Mouse (Mus musculus) intestine, embryonic 16.5 days (tissue): ENCODE data around the gene Flywch1. TPM values are rescaled to one million over a fixed set of nuclear protein-coding genes. Genes with fewer than 3 reads are reported as not detected.

Experiments used
- ATAC-seq: fragments of 200-750 bp; cut with Nextera tagmentation; 2 replicates; pipeline ENCODE4 v1.8.0; 2017; ENCODE audit warnings: moderate TSS enrichment, moderate library complexity
- H3K27ac ChIP-seq: fragments of 300-500 bp; sonication (generic); 2 replicates; pipeline ENCODE4 v1.5.1; 2014; ENCODE audit warnings: mild to moderate bottlenecking, low read length
- H3K27me3 ChIP-seq: fragments of 300-500 bp; sonication (generic); replicated peaks from 2 replicates; pipeline ENCODE4 v1.6.1; 2014; ENCODE audit warnings: low read length, control low read depth, mixed read lengths; ENCODE audit not compliant: control insufficient read depth, insufficient read depth
- H3K36me3 ChIP-seq: fragments of 300-500 bp; sonication (generic); 2 replicates; pipeline ENCODE4 v1.6.1; 2014; ENCODE audit warnings: low read length, control low read depth; ENCODE audit not compliant: control insufficient read depth, insufficient read depth
- H3K4me1 ChIP-seq: fragments of 300-500 bp; sonication (generic); 2 replicates; pipeline ENCODE4 v1.6.1; 2014; ENCODE audit warnings: low read length, control low read depth, mixed read lengths; ENCODE audit not compliant: control insufficient read depth, insufficient read depth
- H3K4me2 ChIP-seq: fragments of 300-500 bp; sonication (generic); 2 replicates; pipeline ENCODE4 v1.6.1; 2014; ENCODE audit warnings: low read depth, low read length, control low read depth
- H3K4me3 ChIP-seq: fragments of 300-500 bp; sonication (generic); 2 replicates; pipeline ENCODE4 v1.5.1; 2014; ENCODE audit warnings: mild to moderate bottlenecking, low read length
- H3K9ac ChIP-seq: fragments of 300-500 bp; sonication (generic); 2 replicates; pipeline ENCODE4 v1.6.1; 2014; ENCODE audit warnings: low read depth, low read length
- H3K9me3 ChIP-seq: fragments of 300-500 bp; sonication (generic); 2 replicates; pipeline ENCODE4 v1.6.1; 2016; ENCODE audit warnings: low read length, control low read depth; ENCODE audit not compliant: control insufficient read depth
- WGBS: fragments of 180-500 bp; shearing (Covaris S2); extraction: QIAGEN DNeasy Blood & Tissue Kit; methylation state at CpG from one replicate; pipeline ENCODE4 v1.1.7; 2014; 5-methylcytosine and 5-hydroxymethylcytosine counted together
- polyA plus RNA-seq: library from polyadenylated mRNA; unstranded; fragments of >200 nt; fragmentation: Nextera tagmentation; extraction: Ambion mirVana; gene quantifications from 2 replicates; pipeline ENCODE4 v1.2.1, GENCODE M21; 2015

Gene Flywch1
- 44.5 and 44.9 TPM in 2 replicates for polyA plus RNA-seq

DNA sequence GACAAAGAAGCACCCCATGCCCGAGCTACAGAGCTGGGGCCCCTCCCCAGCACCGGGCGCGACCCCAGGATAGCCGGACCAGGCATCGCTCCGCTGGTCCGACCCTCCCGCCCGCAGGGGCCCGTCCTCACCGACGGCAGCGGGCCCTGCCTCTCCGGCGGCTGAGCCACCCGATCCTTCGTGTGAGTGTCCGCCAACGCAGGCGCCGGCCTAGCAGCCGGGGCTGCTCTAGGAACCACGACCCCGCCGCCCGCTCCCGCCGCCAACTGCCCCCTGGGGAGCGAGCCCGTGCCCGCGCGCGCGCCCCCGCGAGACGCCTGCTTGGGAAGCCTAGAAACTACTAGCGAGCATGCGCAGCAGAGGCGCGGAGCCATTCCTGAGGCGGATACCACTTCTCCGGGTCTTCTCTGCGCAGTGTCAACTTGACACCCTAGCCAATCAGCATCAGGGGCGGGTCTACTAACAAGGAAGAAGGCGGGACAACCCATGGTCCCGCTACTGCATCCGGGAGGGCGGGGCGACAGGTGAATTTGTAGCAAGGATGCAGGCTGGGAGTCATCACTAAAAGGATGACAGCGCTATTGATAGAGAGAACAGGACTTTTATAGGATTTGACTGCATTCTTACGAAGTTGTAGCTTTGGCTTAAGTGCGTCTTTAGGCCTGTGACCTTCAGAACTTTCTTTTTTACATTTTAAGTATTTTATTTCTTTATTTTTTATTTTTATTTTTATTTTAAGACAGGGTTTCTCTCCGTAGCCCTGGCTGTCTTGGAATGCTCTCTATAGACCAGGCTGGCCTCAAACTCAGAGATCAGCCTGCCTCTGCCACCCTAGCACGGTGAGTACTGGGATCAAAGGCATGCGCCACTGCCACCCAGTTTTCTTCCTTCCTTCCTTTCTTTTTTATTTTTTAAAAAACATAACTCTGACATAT lies at the start of gene Flywch1:
TSS of gene Flywch1 (minus strand) at position 319 of the 935 bp plus-strand sequence.
- H3K4me2 ChIP-seq, result peak within 1 kb of the TSS; percentile 72
- no peaks in the 10 kb centered on the region for H3K27me3 ChIP-seq
- H3K4me1 ChIP-seq, result peaks cover 6% of the 10 kb centered on the region; the same call in 1 of the 2 replicates
- WGBS, result 3% methylated on average over 58 of the region's 58 CpGs
- H3K27ac ChIP-seq, result peak within 1 kb of the TSS; percentile 42
- peak within 1 kb of the TSS; percentile 83 for H3K4me3 ChIP-seq
- peak within 1 kb of the TSS; percentile 88 for H3K9ac ChIP-seq
- H3K9me3 ChIP-seq, result no peaks in the 10 kb centered on the region
- no peaks in the 10 kb centered on the region for H3K36me3 ChIP-seq
- peak; percentile 98 for ATAC-seq

DNA sequence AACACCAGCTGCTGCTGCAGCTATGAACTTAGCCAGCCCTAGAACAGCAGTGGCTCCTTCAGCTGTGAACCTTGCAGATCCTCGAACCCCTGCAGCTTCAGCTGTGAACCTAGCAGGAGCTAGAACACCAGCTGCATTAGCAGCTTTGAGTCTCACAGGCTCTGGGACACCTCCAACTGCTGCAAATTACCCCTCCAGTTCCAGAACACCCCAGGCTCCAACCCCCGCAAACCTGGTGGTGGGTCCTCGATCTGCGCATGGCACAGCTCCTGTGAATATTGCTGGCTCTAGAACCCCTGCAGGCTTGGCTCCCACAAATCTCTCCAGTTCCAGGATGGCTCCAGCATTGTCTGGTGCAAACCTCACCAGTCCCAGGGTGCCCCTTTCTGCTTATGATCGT lies 49.3 kb upstream of the Flywch1 start:
- no peak overlapping the region for H3K27ac ChIP-seq
- no peak for ATAC-seq
- peaks cover 11% of the 10 kb centered on the region for H3K9me3 ChIP-seq
- H3K36me3 ChIP-seq, result peaks cover 75% of the 10 kb centered on the region
- H3K9ac ChIP-seq, result no peak overlapping the region
- WGBS, result 95% methylated on average over 5 of the region's 5 CpGs
- H3K4me3 ChIP-seq, result no peak overlapping the region
- no peaks in the 10 kb centered on the region for H3K4me1 ChIP-seq
- H3K4me2 ChIP-seq, result no peak overlapping the region
- no peaks in the 10 kb centered on the region for H3K27me3 ChIP-seq

DNA sequence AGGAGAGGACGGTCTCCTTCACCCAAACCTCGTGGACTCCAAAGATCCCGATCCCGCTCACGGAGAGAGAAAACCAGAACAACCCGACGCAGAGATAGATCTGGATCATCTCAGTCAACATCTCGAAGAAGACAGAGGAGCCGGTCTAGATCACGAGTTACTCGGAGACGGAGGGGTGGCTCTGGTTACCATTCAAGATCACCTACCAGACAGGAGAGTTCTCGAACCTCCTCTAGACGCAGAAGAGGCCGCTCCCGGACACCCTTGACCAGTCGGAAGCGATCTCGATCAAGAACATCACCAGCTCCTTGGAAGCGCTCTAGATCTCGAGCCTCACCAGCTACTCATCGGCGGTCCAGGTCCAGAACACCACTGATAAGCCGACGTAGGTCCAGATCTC lies 47.8 kb upstream of the Flywch1 start:
- peaks cover 83% of the 10 kb centered on the region for H3K36me3 ChIP-seq
- H3K9me3 ChIP-seq, result peaks cover 11% of the 10 kb centered on the region
- no peak overlapping the region for H3K9ac ChIP-seq
- 97% methylated on average over 25 of the region's 25 CpGs for WGBS
- no peak overlapping the region for H3K27ac ChIP-seq
- H3K27me3 ChIP-seq, result no peaks in the 10 kb centered on the region
- no peak overlapping the region for H3K4me2 ChIP-seq
- no peak overlapping the region for H3K4me3 ChIP-seq
- no peaks in the 10 kb centered on the region for H3K4me1 ChIP-seq
- ATAC-seq, result no peak

DNA sequence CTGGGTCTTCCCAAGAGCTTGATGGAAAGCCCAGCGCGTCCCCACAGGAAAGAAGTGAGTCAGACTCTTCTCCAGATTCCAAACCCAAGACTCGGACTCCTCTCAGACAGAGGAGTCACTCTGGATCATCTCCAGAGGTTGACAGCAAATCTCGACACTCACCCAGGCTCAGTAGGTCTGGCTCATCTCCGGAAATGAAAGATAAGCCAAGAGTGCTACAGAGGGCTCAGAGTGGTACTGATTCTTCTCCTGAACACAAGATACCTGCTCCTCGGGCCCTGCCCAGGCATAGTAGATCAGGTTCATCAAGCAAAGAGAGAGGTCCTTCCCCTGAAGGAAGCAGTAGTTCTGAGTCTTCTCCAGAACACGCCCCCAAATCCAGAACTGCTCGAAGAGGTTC lies 47.2 kb upstream of the Flywch1 start:
- no peaks in the 10 kb centered on the region for H3K27me3 ChIP-seq
- WGBS, result 99% methylated on average over 8 of the region's 8 CpGs
- H3K27ac ChIP-seq, result no peak overlapping the region
- H3K4me2 ChIP-seq, result no peak overlapping the region
- H3K36me3 ChIP-seq, result peaks cover 83% of the 10 kb centered on the region
- H3K4me1 ChIP-seq, result no peaks in the 10 kb centered on the region
- H3K4me3 ChIP-seq, result no peak overlapping the region
- peaks cover 11% of the 10 kb centered on the region for H3K9me3 ChIP-seq
- H3K9ac ChIP-seq, result no peak overlapping the region
- no peak for ATAC-seq

DNA sequence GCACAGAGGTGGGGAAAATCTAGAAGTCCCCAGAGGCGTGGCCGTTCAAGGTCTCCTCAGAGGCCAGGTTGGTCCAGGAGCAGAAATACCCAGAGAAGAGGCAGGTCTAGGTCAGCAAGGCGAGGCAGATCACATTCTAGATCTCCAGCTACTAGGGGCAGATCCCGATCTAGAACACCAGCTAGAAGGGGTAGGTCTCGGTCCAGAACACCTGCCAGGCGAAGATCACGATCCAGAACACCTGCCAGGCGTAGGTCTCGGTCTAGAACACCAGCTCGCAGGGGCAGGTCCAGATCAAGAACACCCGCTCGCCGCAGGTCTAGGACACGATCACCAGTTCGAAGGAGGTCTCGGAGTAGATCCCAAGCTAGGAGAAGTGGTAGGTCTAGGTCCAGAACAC lies 44.2 kb upstream of the Flywch1 start:
- H3K9me3 ChIP-seq, result peaks cover 11% of the 10 kb centered on the region
- H3K4me2 ChIP-seq, result no peak overlapping the region
- peaks cover 71% of the 10 kb centered on the region for H3K36me3 ChIP-seq
- H3K4me1 ChIP-seq, result no peaks in the 10 kb centered on the region
- no peak overlapping the region for H3K4me3 ChIP-seq
- no peak overlapping the region for H3K9ac ChIP-seq
- no peak for ATAC-seq
- no peak overlapping the region for H3K27ac ChIP-seq
- H3K27me3 ChIP-seq, result no peaks in the 10 kb centered on the region
- WGBS, result 98% methylated on average over 16 of the region's 16 CpGs

DNA sequence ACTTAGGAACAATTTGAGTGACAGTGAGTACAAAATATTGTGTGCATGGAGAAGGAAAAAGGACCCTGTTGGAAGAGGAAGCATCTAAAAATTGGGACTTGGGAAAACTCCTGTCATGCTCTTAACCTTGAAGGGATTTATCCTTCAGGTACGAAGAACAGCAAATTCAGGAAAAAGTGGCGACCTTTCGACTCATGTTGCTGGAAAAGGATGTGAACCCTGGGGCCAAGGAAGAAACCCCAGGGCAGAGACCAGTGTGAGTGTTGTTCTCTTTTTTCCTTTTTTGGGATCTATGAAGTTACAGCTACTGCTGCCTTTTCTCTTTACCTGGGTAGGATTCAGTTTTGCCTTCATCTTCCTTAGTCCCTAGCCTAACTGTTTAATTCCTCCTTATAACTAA lies 36.5 kb upstream of the Flywch1 start:
- H3K27me3 ChIP-seq, result no peaks in the 10 kb centered on the region
- H3K4me2 ChIP-seq, result no peak overlapping the region
- H3K4me1 ChIP-seq, result peaks cover 16% of the 10 kb centered on the region
- H3K4me3 ChIP-seq, result no peak overlapping the region
- 80% methylated on average over 3 of the region's 3 CpGs for WGBS
- H3K36me3 ChIP-seq, result peaks cover 20% of the 10 kb centered on the region
- H3K27ac ChIP-seq, result no peak overlapping the region
- H3K9me3 ChIP-seq, result no peaks in the 10 kb centered on the region
- no peak overlapping the region for H3K9ac ChIP-seq
- ATAC-seq, result no peak

DNA sequence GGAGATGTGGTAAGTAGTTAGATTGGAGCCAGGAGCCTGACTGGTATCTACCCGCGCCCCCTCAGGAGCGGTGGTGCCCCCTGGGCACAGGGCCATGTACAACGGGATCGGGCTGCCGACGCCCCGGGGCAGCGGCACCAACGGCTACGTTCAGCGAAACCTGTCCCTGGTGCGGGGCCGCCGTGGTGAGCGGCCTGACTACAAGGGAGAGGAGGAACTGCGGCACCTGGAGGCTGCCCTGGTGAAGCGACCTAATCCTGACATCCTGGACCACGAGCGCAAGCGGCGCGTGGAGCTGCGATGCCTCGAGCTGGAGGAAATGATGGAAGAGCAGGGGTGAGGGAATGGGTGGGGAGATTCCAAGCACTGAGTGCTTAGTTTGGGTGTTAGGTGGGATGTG lies 35.5 kb upstream of the Flywch1 start:
- no peak for ATAC-seq
- H3K27ac ChIP-seq, result no peak overlapping the region
- no peaks in the 10 kb centered on the region for H3K27me3 ChIP-seq
- peaks cover 19% of the 10 kb centered on the region for H3K36me3 ChIP-seq
- H3K4me3 ChIP-seq, result no peak overlapping the region
- no peak overlapping the region for H3K9ac ChIP-seq
- peak overlapping the region; percentile 11 for H3K4me2 ChIP-seq
- H3K4me1 ChIP-seq, result peaks cover 16% of the 10 kb centered on the region
- no peaks in the 10 kb centered on the region for H3K9me3 ChIP-seq
- WGBS, result 70% methylated on average over 25 of the region's 25 CpGs

GRCm38 (mm10) chr17:23804426-23805085 lies 33.2 kb upstream of the Flywch1 start:
- H3K27ac ChIP-seq, result no peak overlapping the region

GRCm38 (mm10) chr17:23803366-23804041 lies 32.1 kb upstream of the Flywch1 start:
- under 1% methylated on average over 64 of the region's 83 CpGs for WGBS
- Histone ChIP-seq H3K4me2 (peak overlapping the region; percentile 72), H3K4me3 (peak overlapping the region; percentile 98), H3K4me1 (peaks cover 16% of the 10 kb centered on the region), H3K27ac (peak overlapping the region; percentile 93), H3K27me3 (no peaks in the 10 kb centered on the region), H3K36me3 (no peaks in the 10 kb centered on the region), H3K9me3 (no peaks in the 10 kb centered on the region), H3K9ac (peak overlapping the region; percentile 88)
- peak; percentile 73 for ATAC-seq

More at GRCm38 (mm10) chr17:23804426-23805085, 33.2 kb upstream of the Flywch1 start:
- Histone ChIP-seq H3K4me2 (peak overlapping the region; percentile 72), H3K36me3 (peaks cover 7% of the 10 kb centered on the region; the same call in 1 of the 2 replicates), H3K4me1 (peaks cover 16% of the 10 kb centered on the region), H3K27me3 (no peaks in the 10 kb centered on the region), H3K9ac (peak overlapping the region; percentile 88), H3K9me3 (no peaks in the 10 kb centered on the region), H3K4me3 (peak overlapping the region; percentile 98)
- no peak for ATAC-seq
- WGBS, result 2% methylated on average over 8 of the region's 8 CpGs
